Mouse (Mus musculus) gastrocnemius, postnatal 4 days (tissue): ENCODE measurements around the gene Fbxw7. TPM values are rescaled to one million over a fixed set of nuclear protein-coding genes. Genes with fewer than 3 reads are reported as not detected.

Source experiments
- DNase-seq, 2 experiments: peaks; one replicate each; pipeline ENCODE4 v3.0.0; 2021 to 2022; ENCODE audit warnings: low spot score in 2 of 2, mixed read lengths in 2 of 2
- long read RNA-seq, 2 experiments: library from polyadenylated mRNA; stranded (forward); transcript quantifications; one replicate each; pipeline ENCODE4 v2.0.0; 2021
- total RNA-seq, 2 experiments: library from RNA; stranded (reverse); gene quantifications; 2 replicates each; pipeline ENCODE4 v1.2.3; 2021

Fbxw7 gene
- 10 to 100 TPM; 41.8 to 49.6 TPM for total RNA-seq
- long read RNA-seq, experiment 1, full-length matches to known transcripts = 30 of 39 reads
- long read RNA-seq, experiment 1, partial matches to known transcripts = 0 of 39 reads
- long read RNA-seq, experiment 1, other reads (novel, unspliced or antisense) = 9 of 39 reads
- long read RNA-seq, experiment 2, transcript Fbxw7-202 (11 exons, 3,599 nt) = major isoform, 35 of 48 reads
- long read RNA-seq, experiment 2, partial matches to known transcripts = 6 of 48 reads
- long read RNA-seq, experiment 2, other reads (novel, unspliced or antisense) = 7 of 48 reads

DNA sequence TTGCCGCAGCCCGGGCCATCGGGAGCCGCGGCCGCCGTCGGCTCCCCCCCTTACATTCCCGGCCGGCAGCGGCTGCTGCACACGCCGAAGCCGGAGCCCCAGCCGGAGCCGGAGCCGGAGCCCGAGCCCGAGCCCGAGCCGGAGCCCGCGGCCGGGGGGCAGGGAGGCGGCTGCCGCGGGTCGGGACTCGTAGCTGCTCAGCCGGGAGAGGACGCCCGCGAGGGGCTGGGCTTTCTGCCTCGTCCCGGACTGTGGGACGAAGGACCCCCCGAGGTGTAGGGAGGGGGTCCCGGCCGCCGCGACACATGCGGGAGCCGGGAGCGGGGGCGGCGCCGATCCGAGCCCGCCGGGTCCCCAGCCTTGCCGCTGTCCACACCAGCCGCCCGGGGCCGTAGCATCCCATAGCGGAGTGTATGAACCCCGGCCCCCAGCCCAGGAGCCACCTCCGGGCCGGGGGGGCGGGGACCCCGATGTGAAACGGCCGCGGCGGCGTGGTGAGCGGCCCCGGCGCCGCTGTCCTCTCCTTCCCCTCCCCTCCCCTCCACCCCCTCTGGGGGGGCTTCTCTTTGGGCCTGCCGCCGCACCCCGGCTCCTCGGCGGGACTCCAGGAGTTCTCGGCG is at the start of gene Fbxw7:
Fbxw7 (plus strand) TSS at position 507 of the 620 bp plus-strand sequence.
- no peak for DNase-seq

GRCm38 (mm10) chr3:84768940-84769339 is 46.1 kb upstream of the Fbxw7 start:
- no peak for DNase-seq

- no peak for DNase-seq
Measured at GRCm38 (mm10) chr3:84769411-84769810, 45.7 kb upstream of the Fbxw7 start.

DNA sequence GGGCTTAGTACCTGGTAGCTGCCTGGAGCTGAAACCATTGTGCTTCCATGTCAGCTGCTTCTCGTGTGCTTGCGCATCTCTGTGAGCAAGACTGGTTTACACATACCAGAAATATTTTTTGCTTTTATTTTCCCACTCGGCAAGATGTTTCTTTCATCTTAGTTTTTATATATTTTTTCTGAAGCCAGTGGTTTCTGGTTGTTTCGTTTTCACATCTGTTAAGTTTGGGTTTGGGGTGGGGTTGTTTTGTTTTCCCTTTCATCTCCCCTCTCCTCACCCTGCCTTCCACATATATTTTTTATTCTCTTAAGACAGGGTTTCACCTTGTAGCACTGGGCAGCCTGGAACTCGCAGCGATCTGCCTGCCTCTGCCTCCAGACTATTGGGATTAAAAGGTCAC is 44.5 kb upstream of the Fbxw7 start:
- DNase-seq = no peak

DNA sequence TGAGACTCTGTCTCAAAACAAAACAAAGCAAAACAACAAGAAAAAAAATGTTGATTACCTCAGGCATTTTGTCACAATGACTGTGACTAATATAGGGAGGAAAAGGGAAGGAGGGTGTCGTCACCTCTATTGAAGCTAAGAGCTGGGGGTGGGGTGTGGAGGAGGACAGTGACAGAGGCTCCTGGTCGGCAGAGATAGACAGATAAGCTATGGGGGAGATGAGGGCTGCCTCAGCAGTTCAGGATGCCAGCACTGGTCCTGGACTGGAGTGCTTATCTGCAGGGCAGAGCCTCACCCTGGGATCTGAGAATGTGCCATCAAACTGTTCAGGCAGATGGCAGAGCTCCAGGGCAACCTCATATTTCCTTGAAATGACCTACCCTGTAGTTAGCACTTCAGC is 43.1 kb upstream of the Fbxw7 start:
- no peak for DNase-seq

DNA sequence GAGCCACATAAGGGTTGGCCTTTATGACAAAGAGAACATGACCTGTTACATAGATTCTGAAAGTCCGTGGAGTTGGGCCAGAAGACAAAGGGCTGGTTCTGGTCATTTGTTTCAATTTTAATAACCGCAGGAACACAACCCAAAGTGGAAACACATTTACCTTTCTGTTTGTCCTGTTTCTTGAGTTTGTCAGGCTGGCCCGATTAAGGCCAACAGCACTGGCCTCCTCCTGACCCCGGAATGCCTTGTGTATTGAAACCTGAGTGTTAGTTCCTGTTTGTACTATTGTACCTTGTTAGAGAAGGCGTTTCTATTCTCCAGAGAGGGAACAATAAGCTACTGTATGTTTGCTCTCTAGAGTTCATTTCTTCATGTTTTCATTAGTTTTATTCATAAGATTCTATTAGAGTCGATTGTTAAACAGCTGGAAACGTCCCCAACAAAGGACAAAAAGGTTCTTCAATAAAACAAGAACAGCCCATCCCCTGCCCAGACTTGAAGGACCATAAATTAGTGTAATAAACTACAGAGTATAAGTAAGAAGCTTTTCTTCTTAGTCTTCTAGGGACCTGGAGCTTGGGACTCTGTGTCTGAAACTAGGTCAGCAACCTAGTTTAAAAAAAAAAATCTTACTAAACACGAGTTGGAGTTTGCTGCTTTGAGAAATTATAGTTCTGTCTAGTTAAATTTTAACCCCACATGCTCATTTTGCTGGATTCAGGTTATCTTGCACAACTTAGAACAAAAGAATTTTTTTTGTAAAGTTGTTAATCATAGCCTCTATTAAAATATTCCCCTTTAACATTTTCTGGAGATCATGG is 40.6 kb upstream of the Fbxw7 start:
- no peak for DNase-seq

GRCm38 (mm10) chr3:84775067-84775423 is 40.0 kb upstream of the Fbxw7 start:
- no peak for DNase-seq

DNA sequence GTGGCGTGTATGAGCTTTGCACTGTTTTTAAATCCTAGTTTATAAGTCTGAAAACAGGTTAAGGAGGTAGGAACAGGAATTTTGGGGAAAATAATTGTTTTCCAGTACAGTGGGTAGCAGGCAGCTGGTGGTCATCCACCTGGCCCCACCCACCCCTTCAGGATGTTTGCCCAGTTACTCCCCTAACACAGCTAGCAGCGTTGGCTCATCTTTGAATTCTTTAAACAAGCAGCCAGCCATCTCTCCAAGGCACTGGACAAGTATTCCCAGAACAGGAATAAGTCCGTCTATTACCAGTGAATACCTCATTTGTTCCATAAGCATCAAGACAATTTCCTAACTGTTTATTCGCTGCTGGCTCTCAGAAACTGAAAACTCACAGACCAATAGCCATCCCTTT is 39.5 kb upstream of the Fbxw7 start:
- no peak for DNase-seq

GRCm38 (mm10) chr3:84776084-84776483 is 39.0 kb upstream of the Fbxw7 start:
- no peak for DNase-seq

- no peak for DNase-seq
Measured at GRCm38 (mm10) chr3:84787914-84788313, 27.2 kb upstream of the Fbxw7 start.

DNA sequence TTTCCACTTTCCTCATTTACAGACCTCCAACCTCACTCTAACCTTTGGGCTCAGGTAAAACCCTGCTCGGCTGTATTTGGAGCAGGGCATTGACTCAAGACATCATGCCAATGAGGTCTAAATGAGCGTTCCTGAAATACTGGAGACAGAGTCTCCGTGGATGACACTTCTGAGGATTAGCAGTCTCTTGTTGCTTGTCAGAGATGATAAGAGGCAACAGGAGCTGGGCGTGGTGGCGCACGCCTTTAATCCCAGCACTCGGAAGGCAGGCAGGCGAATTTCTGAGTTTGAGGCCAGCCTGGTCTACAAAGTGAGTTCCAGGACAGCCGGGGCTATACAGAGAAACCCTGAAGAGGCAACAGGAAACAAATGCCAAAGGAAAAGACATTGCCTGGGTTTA is 11.0 kb upstream of the Fbxw7 start:
- DNase-seq = no peak

DNA sequence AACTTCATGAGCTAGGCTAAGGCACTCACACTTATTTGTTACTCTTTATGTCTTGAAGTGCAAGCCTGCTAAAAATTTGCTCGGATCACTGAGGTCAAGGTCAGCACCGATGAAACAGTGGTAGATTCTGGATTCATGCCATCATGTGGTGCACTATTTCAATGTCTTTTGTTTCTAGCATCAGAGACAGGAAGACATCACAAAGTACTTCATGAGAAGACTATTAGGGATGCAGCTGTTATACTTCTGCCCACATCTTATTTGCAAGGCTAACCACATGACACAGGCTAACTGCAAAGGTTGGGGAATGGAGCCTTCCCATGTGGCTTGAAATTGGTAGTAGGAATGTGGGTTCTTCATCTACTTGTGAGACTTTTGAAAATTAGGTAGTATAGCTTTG is 8.9 kb upstream of the Fbxw7 start:
- no peak for DNase-seq

GRCm38 (mm10) chr3:84807826-84808225 is 7.2 kb upstream of the Fbxw7 start:
- DNase-seq = no peak

- no peak for DNase-seq
Measured at GRCm38 (mm10) chr3:84808906-84809305, 6.2 kb upstream of the Fbxw7 start.

- no peak for DNase-seq
Measured at GRCm38 (mm10) chr3:84810803-84811202, 4.3 kb upstream of the Fbxw7 start.

DNA sequence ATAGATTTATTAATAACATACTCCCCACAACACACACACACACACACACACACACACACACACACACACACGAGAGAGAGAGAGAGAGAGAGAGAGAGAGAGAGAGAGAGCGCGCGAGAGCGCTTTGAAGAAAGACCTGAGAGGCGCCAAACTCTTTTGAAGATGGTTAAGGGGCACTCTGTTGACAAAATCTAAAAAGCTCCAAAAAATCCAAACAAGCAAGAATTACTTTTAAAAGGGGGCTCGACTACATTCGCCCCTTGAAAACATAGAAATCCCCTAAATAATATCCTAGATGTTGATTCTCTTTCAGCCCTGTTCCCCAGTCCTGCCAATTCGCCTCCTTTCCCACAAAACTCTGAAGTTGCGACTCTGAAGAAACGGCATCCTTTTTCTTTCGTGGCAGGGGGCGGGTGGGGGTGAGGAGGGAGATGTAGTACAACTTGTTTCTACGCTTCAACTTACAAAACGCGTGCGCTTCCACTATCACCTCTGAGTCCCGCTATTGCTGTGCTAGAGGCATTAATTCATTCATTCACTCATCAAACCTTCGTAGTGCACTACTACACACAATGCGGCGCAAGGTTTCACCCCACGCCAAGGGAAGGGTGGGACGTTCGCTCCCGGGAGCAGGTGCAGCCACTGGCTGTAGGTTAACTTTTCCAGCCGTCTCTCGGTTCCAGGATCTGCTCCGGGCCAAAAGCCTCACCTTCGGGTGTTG is 1.5 kb upstream of the Fbxw7 start:
- no peak for DNase-seq

GRCm38 (mm10) chr3:84814157-84814761 is 809 bp upstream of the Fbxw7 start:
- DNase-seq = peak; percentile 99 to 100

DNA sequence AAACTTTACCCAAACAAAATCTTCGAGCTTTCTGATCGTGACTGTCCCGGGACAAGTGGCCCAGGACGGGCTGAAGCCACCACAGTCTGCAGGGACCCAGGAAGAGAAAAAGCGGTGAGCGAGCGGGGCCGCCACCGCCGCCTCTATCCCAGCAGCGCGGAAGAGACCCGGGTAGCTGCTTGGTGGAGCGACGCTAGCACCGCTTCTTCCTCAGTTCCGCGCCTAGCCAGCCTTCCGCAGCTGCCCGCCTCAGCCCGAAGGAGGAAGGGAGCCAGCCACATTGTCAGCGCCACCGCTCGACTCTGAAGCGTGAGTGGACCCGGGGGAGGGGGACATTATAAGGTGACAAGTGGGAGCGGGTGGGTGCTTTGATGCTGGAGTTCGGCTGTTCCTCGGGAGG is 393 bp downstream of the Fbxw7 start:
- DNase-seq = peak; percentile 27 to 44

DNA sequence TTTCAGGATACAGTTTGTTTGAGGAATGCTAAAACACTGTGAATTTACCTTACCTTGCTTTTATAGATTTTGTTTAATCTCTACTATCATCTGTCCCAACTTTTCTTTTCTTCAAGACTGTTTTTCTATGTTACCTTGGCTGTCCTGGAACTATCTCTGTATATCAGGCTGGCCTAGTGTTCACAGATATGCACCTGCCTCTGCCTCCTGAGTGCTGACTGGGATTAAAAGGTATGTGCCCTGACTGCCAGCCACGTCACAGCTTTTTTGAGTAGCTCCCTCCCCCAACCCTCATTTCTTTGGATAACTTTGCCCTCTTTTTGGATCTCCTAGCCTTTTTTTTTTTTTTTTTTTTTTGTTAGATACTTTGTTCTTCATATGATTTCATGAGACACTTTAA is 1.9 kb downstream of the Fbxw7 start:
- no peak for DNase-seq

- no peak for DNase-seq
Measured at GRCm38 (mm10) chr3:84820654-84821201, 5.7 kb downstream of the Fbxw7 start.

DNA sequence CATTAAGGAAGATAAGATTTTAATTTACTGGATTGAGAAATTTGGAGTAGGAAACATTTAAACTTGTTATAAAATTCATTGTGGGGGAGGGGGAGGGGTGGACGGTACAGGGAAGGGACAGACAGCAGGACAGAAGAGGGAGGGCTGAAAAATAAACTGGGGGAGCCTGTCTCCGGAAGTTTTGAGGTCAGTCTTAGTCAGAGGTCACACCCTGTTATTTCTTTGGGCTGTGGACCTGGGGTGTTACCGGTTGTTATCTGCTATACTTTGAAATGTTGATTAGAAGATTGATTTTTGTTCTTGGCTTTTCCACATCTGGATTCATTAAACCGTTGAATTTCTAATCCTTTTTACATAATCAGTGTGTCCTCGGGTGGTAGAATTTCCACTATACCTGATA is 10.9 kb downstream of the Fbxw7 start:
- no peak for DNase-seq
